Mouse (Mus musculus) cerebellum, adult 8-10 months (tissue): ENCODE data around the gene Gm20388.
A peak's percentile ranks its signal among the peaks of the same experiment; 100 is the strongest.

Experiments used
- DNase-seq: peaks from one replicate; pipeline ENCODE4 v3.0.0; 2022

Gene Gm20388

GRCm38 (mm10) chr8:123826001-123826400, 3915.4 kb downstream of the Gm20388 start:
- no peak for DNase-seq

DNA sequence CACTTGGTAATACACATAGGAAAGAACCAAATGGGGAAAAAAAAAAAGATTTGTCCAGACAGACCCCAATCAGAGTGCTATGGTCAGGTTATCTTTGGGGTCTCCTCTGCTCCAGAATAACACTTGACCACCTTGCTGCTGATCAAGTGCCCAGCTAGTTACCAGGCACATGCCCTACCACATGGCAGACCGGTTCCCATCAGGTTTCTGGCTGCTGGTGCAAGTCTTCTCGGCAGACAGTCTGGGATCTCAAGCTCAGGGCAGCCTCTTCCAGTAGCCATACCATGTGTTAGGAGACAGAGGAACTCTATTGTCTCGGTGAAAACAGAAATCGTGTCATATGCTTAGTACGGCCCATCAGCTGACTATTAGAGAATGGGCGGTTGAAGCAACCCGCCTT, 3916.1 kb downstream of the Gm20388 start:
- no peak for DNase-seq

DNA sequence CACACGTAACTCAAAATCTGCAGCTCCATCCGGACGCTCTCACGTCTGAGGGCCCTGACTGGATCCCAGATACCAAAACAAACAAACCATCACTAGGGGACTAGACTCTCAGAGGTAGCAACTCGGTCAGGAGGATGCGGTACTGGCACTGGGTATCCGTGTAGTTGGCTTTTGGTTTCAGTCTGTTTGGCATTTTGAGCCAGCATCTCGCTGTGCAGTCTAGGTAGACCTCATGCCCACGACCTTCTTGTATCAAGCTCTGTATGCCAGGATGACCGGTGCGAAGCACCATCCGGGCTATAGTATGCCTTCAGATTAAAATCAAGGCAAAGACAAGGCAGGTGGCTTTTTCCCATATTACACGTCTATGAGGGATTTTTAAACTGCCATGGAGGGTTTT, 3916.9 kb downstream of the Gm20388 start:
- peak; percentile 52 for DNase-seq

- DNase-seq, result no peak
These were observed 3922.1 kb downstream of the Gm20388 start for GRCm38 (mm10) chr8:123832757-123833156.

DNA sequence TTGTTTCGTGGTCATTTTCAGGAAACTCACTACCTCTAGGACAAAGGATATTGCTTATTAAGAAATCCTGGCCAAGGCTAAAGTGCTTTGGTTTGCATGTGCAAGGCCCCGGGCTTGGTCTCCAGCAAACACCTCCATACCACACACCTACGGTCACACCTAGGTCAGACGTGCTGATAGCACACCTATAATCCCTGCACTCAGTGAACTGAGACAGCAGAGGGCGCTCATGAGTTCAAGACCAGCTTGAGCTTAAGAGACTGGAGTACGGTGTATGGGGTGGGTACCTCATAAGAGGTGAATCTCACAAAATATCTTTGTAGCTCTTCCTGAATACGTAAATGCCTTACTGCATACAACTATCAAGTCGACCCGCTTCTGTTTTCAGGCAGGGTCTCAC, 3924.8 kb downstream of the Gm20388 start:
- peak; percentile 82 for DNase-seq

DNA sequence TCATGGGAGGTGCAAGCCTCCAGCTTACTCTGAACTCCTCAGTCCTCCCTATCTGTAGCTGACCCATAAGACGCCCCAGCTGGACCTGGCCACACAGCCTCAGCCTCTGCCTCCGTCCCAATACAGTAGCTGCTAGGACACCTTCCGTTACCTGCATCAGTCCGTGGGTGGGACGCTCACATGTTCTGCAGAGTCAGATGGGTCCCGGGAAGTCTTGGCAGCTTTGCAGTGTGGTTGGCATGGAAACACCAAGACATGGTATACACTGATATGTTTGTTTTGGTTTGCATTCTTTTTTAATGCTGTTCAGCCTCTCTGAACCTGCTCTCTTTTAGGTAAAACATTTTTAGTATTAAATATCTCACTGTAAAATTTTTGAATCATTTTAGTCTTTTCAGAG, 3925.7 kb downstream of the Gm20388 start:
- no peak for DNase-seq

- no peak for DNase-seq
These were observed 3927.9 kb downstream of the Gm20388 start for GRCm38 (mm10) chr8:123838496-123838895.

GRCm38 (mm10) chr8:123840578-123841345, 3930.1 kb downstream of the Gm20388 start:
- no peak for DNase-seq

- DNase-seq, result no peak
These were observed 3931.4 kb downstream of the Gm20388 start for GRCm38 (mm10) chr8:123842086-123842485.

GRCm38 (mm10) chr8:123844341-123844740, 3933.7 kb downstream of the Gm20388 start:
- DNase-seq, result no peak

DNA sequence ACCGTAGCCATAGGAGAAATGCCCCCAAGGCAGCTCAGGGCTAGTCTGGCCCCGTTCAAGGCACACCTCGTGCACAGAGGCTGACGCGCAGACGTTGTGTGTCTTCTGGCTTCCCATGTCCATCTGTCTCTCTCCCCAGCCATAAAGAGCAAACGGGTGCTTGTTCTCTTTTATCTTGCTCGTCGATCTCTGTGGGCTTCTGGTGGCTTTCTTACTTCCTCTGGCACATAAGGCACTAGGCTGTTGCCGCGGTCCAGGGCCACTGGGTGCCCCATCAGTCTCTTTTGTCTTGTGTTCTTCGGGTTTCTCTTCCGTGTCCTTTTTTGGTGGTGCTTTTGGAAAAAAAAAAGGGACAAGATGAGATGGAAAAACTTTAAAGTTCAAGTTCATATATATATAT, 3934.5 kb downstream of the Gm20388 start:
- no peak for DNase-seq

DNA sequence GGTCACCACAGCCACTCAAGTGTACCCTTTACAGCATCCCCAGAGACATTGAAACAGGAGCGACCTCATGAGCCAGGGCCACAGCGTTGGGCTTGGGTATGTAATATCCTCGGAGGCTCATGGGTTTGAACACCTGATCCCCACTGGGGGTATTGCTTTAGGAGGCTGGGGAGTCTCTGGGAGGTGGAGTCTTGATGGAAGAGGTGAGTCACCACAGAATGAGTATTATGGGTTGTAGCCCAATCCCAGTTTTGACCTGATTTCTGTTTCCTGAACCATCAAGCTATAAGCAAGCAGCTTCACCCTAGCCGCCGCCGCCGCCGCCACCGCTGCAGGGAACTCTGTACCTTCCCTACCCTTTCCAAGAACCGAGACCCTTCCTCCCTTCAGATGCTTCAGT, 3935.3 kb downstream of the Gm20388 start:
- no peak for DNase-seq

DNA sequence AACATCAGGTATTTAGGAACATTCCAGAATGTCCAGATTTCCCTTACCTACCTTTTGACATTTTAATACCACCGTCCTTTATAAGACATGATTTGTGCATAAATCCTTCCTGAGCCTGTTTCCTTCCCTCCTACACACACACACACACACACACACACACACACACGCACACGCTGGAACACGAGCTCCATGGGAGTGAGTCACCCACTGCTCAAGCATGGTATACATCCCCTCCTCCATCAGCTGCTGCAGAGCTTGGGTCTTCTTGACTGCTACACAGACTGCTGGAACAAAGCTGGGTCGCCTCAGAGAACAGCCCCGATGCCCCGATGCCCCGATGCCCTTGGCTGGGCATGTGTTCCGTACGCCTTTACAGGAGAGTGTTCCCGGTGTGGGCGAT, 3935.9 kb downstream of the Gm20388 start:
- DNase-seq, result no peak

- peak; percentile 56 for DNase-seq
These were observed 3936.9 kb downstream of the Gm20388 start for GRCm38 (mm10) chr8:123847546-123847945.

DNA sequence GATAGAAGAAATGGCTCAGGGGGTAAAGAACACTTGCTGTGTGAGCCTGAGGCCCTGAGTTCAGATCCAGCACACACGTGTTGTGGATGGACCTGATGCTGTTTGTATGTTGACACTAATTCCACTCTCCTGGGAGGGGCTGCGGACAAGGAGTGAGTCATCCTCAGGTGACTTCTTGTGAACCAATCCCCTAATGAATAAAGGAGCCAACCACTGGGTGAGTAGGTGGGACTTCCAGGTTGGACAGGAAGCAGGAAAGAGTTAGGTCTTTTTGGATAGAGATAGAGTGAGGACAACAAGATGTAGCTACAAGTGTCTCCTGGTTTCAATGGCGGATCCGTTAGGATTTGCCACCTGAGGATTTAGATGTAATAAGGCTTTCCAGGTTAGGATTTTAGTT, 3938.7 kb downstream of the Gm20388 start:
- DNase-seq, result no peak

DNA sequence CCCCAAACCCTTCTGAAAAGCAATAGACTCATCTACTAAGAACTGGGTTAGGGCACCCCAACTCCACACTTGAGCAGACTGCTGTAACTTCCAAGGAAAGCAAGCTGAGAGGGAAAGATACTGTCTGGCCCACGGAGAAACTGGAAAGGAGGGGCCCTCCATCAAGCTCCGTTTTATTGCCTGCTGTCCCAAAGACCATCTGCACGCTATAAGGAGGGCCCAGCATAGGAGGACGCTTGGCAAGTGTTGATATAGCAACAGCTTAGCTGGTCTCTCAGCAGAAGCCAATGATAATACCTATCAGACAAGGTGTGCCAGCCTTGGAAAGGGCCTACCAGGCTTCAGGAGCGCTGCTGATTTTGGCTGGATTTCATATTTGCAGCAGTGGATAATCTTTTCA, 3940.9 kb downstream of the Gm20388 start:
- DNase-seq, result no peak

GRCm38 (mm10) chr8:123854252-123854651, 3943.6 kb downstream of the Gm20388 start:
- DNase-seq, result no peak

- DNase-seq, result no peak
These were observed 3944.3 kb downstream of the Gm20388 start for GRCm38 (mm10) chr8:123854733-123855475.

GRCm38 (mm10) chr8:123857361-123857760, 3946.7 kb downstream of the Gm20388 start:
- no peak for DNase-seq

- no peak for DNase-seq
These were observed 3947.9 kb downstream of the Gm20388 start for GRCm38 (mm10) chr8:123858574-123858940.

GRCm38 (mm10) chr8:123858941-123859647, 3948.5 kb downstream of the Gm20388 start:
- DNase-seq, result peak; percentile 94

- DNase-seq, result peak; percentile 74
These were observed 3949.1 kb downstream of the Gm20388 start, which contains the start of gene Ccsap for GRCm38 (mm10) chr8:123859648-123860259. TSS of gene Ccsap (minus strand) at chr8:123860209.

GRCm38 (mm10) chr8:123860386-123860785, 3949.7 kb downstream of the Gm20388 start:
- no peak for DNase-seq
